Mouse (Mus musculus) ES-Bruce4 (cell line): Measurements from ENCODE around the gene Vwa7.

Experiments
- CTCF ChIP-seq: IDR thresholded peaks from one replicate; pipeline ENCODE4 v1.8.1; 2011; ENCODE audit warnings: low read depth, low read length
- EP300 ChIP-seq: IDR thresholded peaks from 2 replicates; pipeline ENCODE4 v1.6.1; 2011; ENCODE audit warnings: low read depth, low read length; ENCODE audit not compliant: insufficient read depth

GRCm38 (mm10) chr17:35018171-35018570 lies 1.8 kb downstream of the Vwa7 start:
- TF ChIP-seq EP300 (no peak), CTCF (no peak)
